Mouse (Mus musculus): ENCODE results near the gene Nob1. TPM values are rescaled to one million over a fixed set of nuclear protein-coding genes. Genes with fewer than 3 reads are reported as not detected.

Gene Nob1
- polyA plus RNA-seq, 1 experiment from 2014 or later, result 66.2 TPM

DNA sequence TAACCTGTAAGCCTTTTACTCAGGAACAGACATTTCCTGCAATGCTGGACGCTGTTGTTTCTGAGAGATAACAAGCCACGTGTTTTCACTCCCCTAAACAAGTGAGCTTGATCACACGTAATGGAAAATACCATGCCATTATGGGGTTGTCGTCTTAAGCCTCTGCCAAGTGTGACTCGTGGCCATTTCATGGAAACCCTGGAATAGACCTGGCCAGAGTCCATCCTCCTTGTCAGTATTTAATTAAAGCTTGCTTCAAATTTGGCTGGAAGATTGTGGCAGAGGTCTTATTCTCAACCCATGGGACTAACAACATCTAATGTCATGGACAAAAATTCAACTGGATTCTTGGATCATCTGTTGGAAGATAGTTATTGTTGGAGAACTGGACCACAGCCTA, 38.7 kb downstream of the Nob1 start:
- no peak for ATAC-seq (replicated peaks; ENCODE audit: low FRiP score, low TSS enrichment, low read depth)
- Histone ChIP-seq H3K4me3 (ENCODE audit: low read depth, low read length) (no peak overlapping the region), H3K4me2 (ENCODE audit: low read length) (no peak overlapping the region), H3K4me1 (replicated peaks; ENCODE audit: control insufficient read depth, insufficient read depth, low read length) (no peaks in the 10 kb centered on the region; the same call in 1 of the 2 replicates), H3K36me3 (ENCODE audit: control insufficient read depth, insufficient read depth, low read length) (no peaks in the 10 kb centered on the region), H3K27ac (ENCODE audit: low read depth) (no peak overlapping the region), H3K9me3 (ENCODE audit: control insufficient read depth, low read length) (no peaks in the 10 kb centered on the region), H3K27me3 (replicated peaks; ENCODE audit: control insufficient read depth, insufficient read depth, low read length) (no peaks in the 10 kb centered on the region), H3K9ac (ENCODE audit: low read length) (no peak overlapping the region)
- WGBS, result 56% methylated on average over 5 of the region's 5 CpGs
- no peak for DNase-seq (ENCODE audit: low spot score)

DNA sequence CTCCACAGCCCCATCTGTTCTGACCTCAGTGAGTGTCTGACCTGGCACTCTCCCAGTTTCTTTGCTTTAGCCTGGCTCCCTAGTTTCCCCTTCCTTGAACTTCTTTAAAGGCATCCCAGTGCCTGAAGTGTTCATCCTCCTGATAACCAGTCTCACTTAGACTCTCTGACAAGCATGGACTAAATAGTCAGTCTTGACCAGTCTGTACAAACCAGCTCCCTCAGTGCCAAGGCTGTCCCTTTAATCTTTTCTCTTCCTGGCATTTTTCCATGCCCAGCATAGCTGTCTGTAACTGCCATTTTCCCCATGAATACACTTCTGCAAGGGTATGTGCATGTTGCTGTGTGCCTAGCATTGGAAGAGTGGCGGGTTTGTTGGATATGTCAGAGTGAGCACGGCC, 39.8 kb downstream of the Nob1 start:
- DNase-seq (ENCODE audit: low spot score), result no peak
- no peak overlapping the region for H3K4me3 ChIP-seq (ENCODE audit: low read depth, low read length)
- no peak for ATAC-seq (replicated peaks; ENCODE audit: low FRiP score, low TSS enrichment, low read depth)
- no peaks in the 10 kb centered on the region for H3K9me3 ChIP-seq (ENCODE audit: control insufficient read depth, low read length)
- peaks cover 4% of the 10 kb centered on the region for H3K36me3 ChIP-seq (ENCODE audit: control insufficient read depth, insufficient read depth, low read length)
- H3K4me1 ChIP-seq (replicated peaks; ENCODE audit: control insufficient read depth, insufficient read depth, low read length), result no peaks in the 10 kb centered on the region; the same call in 1 of the 2 replicates
- no peak overlapping the region for H3K9ac ChIP-seq (ENCODE audit: low read length)
- no peaks in the 10 kb centered on the region for H3K27me3 ChIP-seq (replicated peaks; ENCODE audit: control insufficient read depth, insufficient read depth, low read length)
- no peak overlapping the region for H3K27ac ChIP-seq (ENCODE audit: low read depth)
- H3K4me2 ChIP-seq (ENCODE audit: low read length), result no peak overlapping the region
- 86% methylated on average over 2 of the region's 2 CpGs for WGBS

DNA sequence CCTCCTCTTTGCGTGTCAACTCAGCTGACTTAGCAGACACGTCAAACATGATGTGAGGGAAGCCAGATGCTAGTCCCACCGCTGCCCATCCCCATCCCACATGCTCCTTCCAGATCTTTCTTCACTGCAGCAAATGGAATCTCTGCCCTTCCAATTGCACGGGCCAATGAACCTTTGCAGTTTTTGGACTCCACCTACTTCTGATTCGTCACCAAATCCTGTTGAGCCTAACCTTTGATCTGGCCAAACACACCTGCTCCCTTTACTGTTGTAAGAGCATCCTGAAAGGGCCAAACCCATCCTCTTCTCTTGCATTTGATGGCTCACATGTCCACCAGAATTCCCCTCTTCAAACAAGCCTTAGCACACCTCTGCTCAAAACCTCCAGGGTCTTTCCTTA, 40.2 kb downstream of the Nob1 start:
- DNase-seq (ENCODE audit: low spot score) (no peak), ATAC-seq (replicated peaks; ENCODE audit: low FRiP score, low TSS enrichment, low read depth) (no peak)
- H3K36me3 ChIP-seq (ENCODE audit: control insufficient read depth, insufficient read depth, low read length), result peaks cover 8% of the 10 kb centered on the region
- H3K9me3 ChIP-seq (ENCODE audit: control insufficient read depth, low read length), result no peaks in the 10 kb centered on the region
- no peaks in the 10 kb centered on the region; the same call in 1 of the 2 replicates for H3K4me1 ChIP-seq (replicated peaks; ENCODE audit: control insufficient read depth, insufficient read depth, low read length)
- H3K27me3 ChIP-seq (replicated peaks; ENCODE audit: control insufficient read depth, insufficient read depth, low read length), result no peaks in the 10 kb centered on the region
- WGBS, result 32% methylated on average over 5 of the region's 5 CpGs
- H3K4me2 ChIP-seq (ENCODE audit: low read length), result no peak overlapping the region
- no peak overlapping the region for H3K9ac ChIP-seq (ENCODE audit: low read length)
- H3K4me3 ChIP-seq (ENCODE audit: low read depth, low read length), result no peak overlapping the region
- no peak overlapping the region for H3K27ac ChIP-seq (ENCODE audit: low read depth)

DNA sequence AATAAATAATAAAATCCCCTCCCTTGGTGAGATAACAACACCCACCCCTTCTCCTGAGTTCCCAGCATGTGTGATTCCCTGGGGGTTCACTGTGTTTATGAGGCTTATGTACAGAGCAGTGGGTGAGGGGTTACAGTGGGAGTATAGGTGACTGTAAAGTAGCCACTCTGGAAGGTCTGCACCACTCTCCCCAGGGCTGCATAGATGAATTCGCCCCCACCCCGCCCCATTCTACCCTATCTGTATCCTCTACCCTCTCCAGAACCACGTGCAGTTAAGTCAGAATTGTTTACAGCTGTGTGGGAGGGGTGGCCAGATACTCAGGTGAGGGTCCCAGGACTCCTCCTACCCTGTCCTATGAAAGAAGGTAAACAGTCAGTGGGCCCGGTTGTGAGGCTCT, 42.0 kb downstream of the Nob1 start:
- Histone ChIP-seq H3K27me3 (replicated peaks; ENCODE audit: control insufficient read depth, insufficient read depth, low read length) (no peaks in the 10 kb centered on the region), H3K4me1 (replicated peaks; ENCODE audit: control insufficient read depth, insufficient read depth, low read length) (no peaks in the 10 kb centered on the region), H3K4me2 (ENCODE audit: low read length) (no peak overlapping the region), H3K36me3 (ENCODE audit: control insufficient read depth, insufficient read depth, low read length) (peaks cover 8% of the 10 kb centered on the region), H3K9ac (ENCODE audit: low read length) (no peak overlapping the region), H3K4me3 (ENCODE audit: low read depth, low read length) (no peak overlapping the region), H3K9me3 (ENCODE audit: control insufficient read depth, low read length) (no peaks in the 10 kb centered on the region), H3K27ac (ENCODE audit: low read depth) (no peak overlapping the region)
- WGBS, result 64% methylated on average over 4 of the region's 4 CpGs
- no peak for DNase-seq (ENCODE audit: low spot score)
- no peak for ATAC-seq (replicated peaks; ENCODE audit: low FRiP score, low TSS enrichment, low read depth)

DNA sequence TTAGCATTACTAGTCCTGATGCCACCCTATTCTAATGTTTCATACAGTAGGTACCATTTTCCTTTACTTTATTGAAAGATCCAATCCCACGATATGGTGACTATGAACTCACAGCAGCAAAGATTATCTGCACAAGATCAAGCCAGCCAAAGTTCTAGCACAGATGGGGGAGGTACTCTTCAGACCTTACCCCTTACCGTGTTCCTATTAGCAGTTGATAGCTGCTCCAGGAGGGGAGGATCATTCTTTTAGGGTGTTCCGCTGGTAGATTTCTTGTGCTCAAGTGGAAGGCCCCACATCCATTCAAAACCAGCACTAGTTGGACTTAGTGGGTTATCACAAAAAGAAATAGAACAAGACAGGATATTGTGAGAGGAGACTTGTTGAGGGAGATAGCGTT, 43.2 kb downstream of the Nob1 start:
- Histone ChIP-seq H3K9me3 (ENCODE audit: control insufficient read depth, low read length) (no peaks in the 10 kb centered on the region), H3K4me1 (replicated peaks; ENCODE audit: control insufficient read depth, insufficient read depth, low read length) (no peaks in the 10 kb centered on the region), H3K27me3 (replicated peaks; ENCODE audit: control insufficient read depth, insufficient read depth, low read length) (no peaks in the 10 kb centered on the region), H3K9ac (ENCODE audit: low read length) (no peak overlapping the region), H3K27ac (ENCODE audit: low read depth) (no peak overlapping the region), H3K4me2 (ENCODE audit: low read length) (no peak overlapping the region), H3K4me3 (ENCODE audit: low read depth, low read length) (no peak overlapping the region), H3K36me3 (ENCODE audit: control insufficient read depth, insufficient read depth, low read length) (peaks cover 8% of the 10 kb centered on the region)
- DNase-seq (ENCODE audit: low spot score), result no peak
- no peak for ATAC-seq (replicated peaks; ENCODE audit: low FRiP score, low TSS enrichment, low read depth)
- 91% methylated on average over 4 of the region's 4 CpGs for WGBS

DNA sequence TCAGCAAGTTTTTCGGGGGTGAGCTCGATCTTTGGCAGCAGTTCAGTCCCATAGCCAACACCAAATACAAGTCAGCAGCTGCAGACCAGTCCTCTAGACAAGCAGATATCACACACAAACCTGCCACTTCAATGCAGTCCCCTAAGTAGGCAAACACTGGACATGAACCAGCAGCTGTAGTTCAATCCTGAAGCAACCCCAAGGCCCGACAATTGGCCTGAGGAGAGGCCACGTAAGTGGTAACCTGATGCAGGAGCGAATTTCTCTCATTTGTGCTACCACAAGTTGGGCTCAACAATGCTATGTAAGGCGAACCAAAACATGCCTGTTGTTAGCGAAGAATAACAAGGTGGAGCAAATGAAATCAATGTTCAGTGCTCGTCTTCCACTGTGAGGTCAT, 44.1 kb downstream of the Nob1 start:
- no peak overlapping the region for H3K4me3 ChIP-seq (ENCODE audit: low read depth, low read length)
- no peaks in the 10 kb centered on the region for H3K4me1 ChIP-seq (replicated peaks; ENCODE audit: control insufficient read depth, insufficient read depth, low read length)
- no peaks in the 10 kb centered on the region for H3K9me3 ChIP-seq (ENCODE audit: control insufficient read depth, low read length)
- H3K27me3 ChIP-seq (replicated peaks; ENCODE audit: control insufficient read depth, insufficient read depth, low read length), result no peaks in the 10 kb centered on the region
- no peak overlapping the region for H3K9ac ChIP-seq (ENCODE audit: low read length)
- no peak overlapping the region for H3K4me2 ChIP-seq (ENCODE audit: low read length)
- DNase-seq (ENCODE audit: low spot score) (no peak), ATAC-seq (replicated peaks; ENCODE audit: low FRiP score, low TSS enrichment, low read depth) (no peak)
- no peak overlapping the region for H3K27ac ChIP-seq (ENCODE audit: low read depth)
- 92% methylated on average over 8 of the region's 8 CpGs for WGBS
- H3K36me3 ChIP-seq (ENCODE audit: control insufficient read depth, insufficient read depth, low read length), result peaks cover 15% of the 10 kb centered on the region

DNA sequence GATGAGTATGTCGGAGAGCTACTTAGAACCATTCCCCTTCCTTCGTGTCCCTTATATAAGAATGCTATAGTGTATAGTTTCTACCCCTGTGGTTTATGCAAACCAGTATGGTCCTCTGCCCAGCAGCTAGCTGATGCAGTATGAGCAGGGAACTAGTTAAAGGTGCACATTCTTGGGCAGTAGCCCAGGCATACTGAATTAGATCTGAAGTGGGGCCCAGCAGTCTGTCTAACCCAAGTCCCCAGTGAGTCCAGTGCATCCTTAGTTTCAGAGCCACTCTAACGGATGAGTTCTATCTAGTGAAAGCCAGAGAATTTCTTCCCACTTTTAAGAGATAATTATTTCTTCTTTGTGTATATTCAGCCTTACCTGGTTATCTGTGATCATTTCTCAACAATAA, 47.5 kb downstream of the Nob1 start:
- Histone ChIP-seq H3K4me3 (ENCODE audit: low read depth, low read length) (no peak overlapping the region), H3K4me1 (replicated peaks; ENCODE audit: control insufficient read depth, insufficient read depth, low read length) (no peaks in the 10 kb centered on the region), H3K36me3 (ENCODE audit: control insufficient read depth, insufficient read depth, low read length) (peaks cover 24% of the 10 kb centered on the region), H3K9ac (ENCODE audit: low read length) (no peak overlapping the region), H3K9me3 (ENCODE audit: control insufficient read depth, low read length) (no peaks in the 10 kb centered on the region), H3K27me3 (replicated peaks; ENCODE audit: control insufficient read depth, insufficient read depth, low read length) (no peaks in the 10 kb centered on the region), H3K27ac (ENCODE audit: low read depth) (no peak overlapping the region), H3K4me2 (ENCODE audit: low read length) (no peak overlapping the region)
- 95% methylated on average over 3 of the region's 3 CpGs for WGBS
- ATAC-seq (replicated peaks; ENCODE audit: low FRiP score, low TSS enrichment, low read depth) (no peak), DNase-seq (ENCODE audit: low spot score) (no peak)

DNA sequence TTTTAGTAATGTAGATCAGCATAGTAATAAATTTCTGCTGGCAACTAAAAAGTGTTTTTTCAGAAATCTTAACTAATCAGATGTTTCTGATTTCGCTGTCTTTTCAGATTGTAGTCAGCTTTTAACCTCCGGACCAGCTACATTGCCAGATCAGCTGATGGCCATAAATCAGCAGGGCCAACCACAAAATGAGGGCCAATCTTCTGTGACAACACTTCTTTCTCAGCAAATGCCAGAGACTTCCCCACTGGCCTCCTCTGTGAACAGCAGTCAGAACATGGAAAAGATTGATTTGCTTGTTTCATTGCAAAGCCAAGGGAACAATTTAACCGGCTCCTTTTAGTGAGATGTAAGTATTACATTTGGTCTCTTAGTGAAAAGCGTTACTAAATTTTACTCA, 54.5 kb downstream of the Nob1 start:
- peaks cover 75% of the 10 kb centered on the region for H3K36me3 ChIP-seq (ENCODE audit: control insufficient read depth, insufficient read depth, low read length)
- no peak for ATAC-seq (replicated peaks; ENCODE audit: low FRiP score, low TSS enrichment, low read depth)

More for the DNA sequence above, 54.5 kb downstream of the Nob1 start:
- Histone ChIP-seq H3K27me3 (replicated peaks; ENCODE audit: control insufficient read depth, insufficient read depth, low read length) (no peaks in the 10 kb centered on the region), H3K4me3 (ENCODE audit: low read depth, low read length) (no peak overlapping the region), H3K9me3 (ENCODE audit: control insufficient read depth, low read length) (no peaks in the 10 kb centered on the region), H3K4me1 (replicated peaks; ENCODE audit: control insufficient read depth, insufficient read depth, low read length) (no peaks in the 10 kb centered on the region), H3K27ac (ENCODE audit: low read depth) (no peak overlapping the region), H3K9ac (ENCODE audit: low read length) (no peak overlapping the region), H3K4me2 (ENCODE audit: low read length) (no peak overlapping the region)
- 83% methylated on average over 4 of the region's 4 CpGs for WGBS
- DNase-seq (ENCODE audit: low spot score), result no peak
